Mouse (Mus musculus) heart, postnatal 25 days (tissue): Measurements from ENCODE around the gene Dlgap4. TPM values are rescaled to one million over a fixed set of nuclear protein-coding genes. Genes with fewer than 3 reads are reported as not detected.

Experiments
- total RNA-seq, 2 experiments: library from RNA; stranded (reverse); gene quantifications; 2 replicates each; pipeline ENCODE4 v1.2.3; 2021

Gene Dlgap4
- total RNA-seq, 2 experiments from 2014 or later, result 30.1 to 41.8 TPM

Other genes with a start within 250 kb of the Dlgap4 start
- gene Epb41l1, start 192.8 kb upstream of the Dlgap4 start, total RNA-seq, result 1 to 10 TPM; 7.0 to 7.3 TPM
- gene Aar2, start 66.1 kb upstream of the Dlgap4 start, total RNA-seq, result 10 to 100 TPM; 22.3 to 23.2 TPM
- 100 to 1,000 TPM; 200 to 205 TPM for gene Myl9, start 161.7 kb downstream of the Dlgap4 start, total RNA-seq
- under 1 TPM; 0.75 to 0.95 TPM for gene Tgif2, start 226.3 kb downstream of the Dlgap4 start, total RNA-seq
- under 1 TPM; 0.57 to 0.89 TPM for gene 4930518I15Rik, start 244.2 kb downstream of the Dlgap4 start, total RNA-seq
- gene Rab5if, start 249.4 kb downstream of the Dlgap4 start, total RNA-seq, result 100 to 1,000 TPM; 124 to 125 TPM